Mouse (Mus musculus): ENCODE measurements around the gene Abcg5. TPM values are rescaled to one million over a fixed set of nuclear protein-coding genes. Genes with fewer than 3 reads are reported as not detected.

Abcg5 gene
- total RNA-seq (2023) = not detected

DNA sequence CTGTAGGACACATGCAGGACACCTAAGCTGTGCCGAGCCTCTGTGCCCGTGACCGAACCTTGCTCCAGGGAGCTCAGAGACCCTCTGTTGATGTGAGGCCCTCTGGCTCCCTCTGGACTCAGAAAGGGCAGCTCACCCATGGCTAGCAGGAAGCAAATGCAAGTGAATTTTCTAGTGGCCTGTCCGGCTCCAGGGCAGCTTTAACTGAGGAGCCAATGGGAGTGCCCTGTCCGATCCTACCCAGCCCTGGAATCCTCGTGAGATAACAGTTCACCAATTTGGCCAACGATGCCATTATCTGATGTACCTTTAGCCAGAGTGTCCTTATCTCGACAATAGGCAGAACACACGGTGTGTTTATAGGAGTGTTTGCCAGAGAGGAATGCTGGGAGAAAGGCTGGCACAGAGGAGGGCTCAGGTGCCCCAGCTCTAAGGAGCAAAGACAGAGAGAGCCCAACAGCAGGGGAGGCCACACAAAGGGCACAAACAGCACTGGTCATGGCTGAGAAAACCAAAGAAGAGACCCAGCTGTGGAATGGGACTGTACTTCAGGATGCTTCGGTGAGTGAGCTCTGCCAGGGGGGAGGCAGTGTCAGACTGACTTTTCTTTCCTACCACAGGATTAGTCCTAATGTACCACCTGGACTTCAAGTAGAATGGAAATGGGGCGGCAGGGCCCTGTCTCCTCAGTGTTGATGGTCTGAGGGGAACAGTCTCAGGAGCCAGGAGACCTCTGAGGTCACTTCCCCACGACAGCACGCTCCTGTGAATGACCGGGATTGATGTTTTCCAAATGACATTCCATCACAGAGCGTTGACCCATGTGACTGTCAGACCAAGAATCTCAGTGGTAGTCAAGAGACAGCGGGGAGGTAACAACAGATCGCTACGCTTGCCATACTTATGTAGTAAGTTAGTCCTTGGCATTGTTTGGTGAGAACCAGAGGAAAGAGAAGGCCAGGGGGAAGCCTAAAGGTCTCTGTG is at the start of gene Abcg5:
Gene Abcg5, minus strand, starts transcription at position 278 of the 984 bp plus-strand sequence.

DNA sequence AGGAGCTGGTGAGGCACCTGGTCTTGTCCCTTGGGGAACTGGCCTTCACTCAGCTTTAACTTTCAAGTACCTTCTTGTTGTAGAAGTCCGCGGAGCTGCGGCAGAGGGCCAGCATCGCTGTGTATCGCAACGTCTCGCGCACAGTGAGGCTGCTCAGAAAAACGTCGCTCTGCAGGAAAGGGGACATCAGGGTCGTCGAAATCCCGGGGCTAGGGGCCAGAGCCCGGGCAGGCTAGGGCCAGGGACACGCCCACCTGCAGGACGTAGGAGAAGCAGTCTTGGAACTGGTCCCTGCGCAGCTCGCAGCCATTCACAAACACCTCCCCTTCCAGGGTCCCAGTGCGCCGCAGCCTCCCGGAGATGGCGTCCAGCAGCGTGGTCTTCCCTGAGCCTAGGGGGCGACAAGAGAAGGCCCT is 6.9 kb downstream of the Abcg5 start, which contains the start of gene Abcg8:
Gene Abcg8, plus strand, starts transcription at position 352 of the 416 bp plus-strand sequence.

DNA sequence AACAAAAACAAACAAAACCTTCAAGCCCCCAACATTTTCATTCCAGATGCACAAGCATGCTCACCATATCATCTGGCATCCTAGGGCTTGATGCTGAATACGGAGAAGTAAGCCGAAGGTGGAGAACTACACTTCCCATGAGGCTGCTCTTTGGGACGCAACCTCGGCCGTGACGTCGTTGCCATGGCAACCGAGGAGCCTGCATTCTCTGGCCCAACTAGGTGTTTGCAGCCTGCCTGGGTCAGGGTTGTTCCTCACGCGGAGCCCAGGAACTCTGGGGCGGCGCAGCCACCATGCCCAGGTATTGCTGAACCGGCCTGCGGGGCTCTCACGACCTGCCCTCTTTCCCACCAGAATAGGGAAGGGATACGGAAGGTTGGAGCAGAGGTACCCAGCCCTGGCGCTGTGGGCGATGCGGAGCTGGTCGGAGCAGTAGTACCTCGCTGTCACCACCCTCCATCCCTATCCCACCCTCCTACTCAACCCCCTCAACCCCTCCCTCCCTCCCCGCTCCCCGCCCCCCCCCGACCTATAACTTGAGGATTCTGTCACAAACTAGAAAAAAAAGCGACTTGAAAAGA is 56.4 kb downstream of the Abcg5 start, which contains the start of gene Dync2li1:
Gene Dync2li1, plus strand, starts transcription at position 221 of the 581 bp plus-strand sequence.

Other genes with a start within 250 kb of the Abcg5 start
- gene Thada, start 216.8 kb downstream of the Abcg5 start, total RNA-seq (2023) = 100 to 1,000 TPM; 125 to 139 TPM
- gene Plekhh2, start 171.1 kb downstream of the Abcg5 start, total RNA-seq (2023) = not detected
- under 1 TPM; 0.55 to 0.86 TPM for gene Dync2li1, start 56.5 kb downstream of the Abcg5 start, total RNA-seq (2023)
- not detected for gene Abcg8, start 6.7 kb downstream of the Abcg5 start, total RNA-seq (2023)
- gene Lrpprc, start 107.8 kb upstream of the Abcg5 start, total RNA-seq (2023) = 10 to 100 TPM; 50.0 to 50.8 TPM

Measured in T-cell, adult 66 days (primary cell).